Mouse (Mus musculus) midbrain, embryonic 11.5 days (tissue): Measurements from ENCODE around the gene Mmp11. TPM values are rescaled to one million over a fixed set of nuclear protein-coding genes. Genes with fewer than 3 reads are reported as not detected.

ENCODE experiments used
- ATAC-seq: fragments of 200-750 bp; cut with Nextera tagmentation; 2 replicates; pipeline ENCODE4 v1.8.0; 2017; ENCODE audit warnings: moderate TSS enrichment, moderate library complexity; ENCODE audit not compliant: low FRiP score
- DNase-seq: peaks from one replicate; pipeline ENCODE4 v3.0.0; 2015; ENCODE audit warnings: low spot score; ENCODE audit errors: missing footprints
- H3K27ac ChIP-seq: fragments of 300-500 bp; sonication (generic); 2 replicates; pipeline ENCODE4 v1.5.1; 2014; ENCODE audit warnings: low read depth, low read length
- H3K27me3 ChIP-seq: fragments of 300-500 bp; sonication (generic); 2 replicates; pipeline ENCODE4 v1.6.1; 2014; ENCODE audit warnings: mild to moderate bottlenecking, low read length, moderate library complexity, mixed read lengths; ENCODE audit not compliant: control insufficient read depth, insufficient read depth
- H3K36me3 ChIP-seq: fragments of 300-500 bp; sonication (generic); 2 replicates; pipeline ENCODE4 v1.6.1; 2014; ENCODE audit warnings: mild to moderate bottlenecking, low read length, moderate library complexity, mixed read lengths; ENCODE audit not compliant: control insufficient read depth, insufficient read depth
- H3K4me1 ChIP-seq: fragments of 300-500 bp; sonication (generic); 2 replicates; pipeline ENCODE4 v1.6.1; 2014; ENCODE audit warnings: low read length; ENCODE audit not compliant: control insufficient read depth, insufficient read depth
- H3K4me2 ChIP-seq: fragments of 300-500 bp; sonication (generic); 2 replicates; pipeline ENCODE4 v1.6.1; 2014; ENCODE audit warnings: mild to moderate bottlenecking, moderate library complexity
- H3K4me3 ChIP-seq: fragments of 300-500 bp; sonication (generic); 2 replicates; pipeline ENCODE4 v1.5.1; 2014; ENCODE audit warnings: low read depth, low read length
- H3K9ac ChIP-seq: fragments of 300-500 bp; sonication (generic); 2 replicates; pipeline ENCODE4 v1.6.1; 2014; ENCODE audit warnings: low read length
- H3K9me3 ChIP-seq: fragments of 300-500 bp; sonication (generic); 2 replicates; pipeline ENCODE4 v1.6.1; 2016; ENCODE audit warnings: low read length; ENCODE audit not compliant: control insufficient read depth
- WGBS: fragments of 180-500 bp; shearing (Covaris S2); extraction: QIAGEN DNeasy Blood & Tissue Kit; methylation state at CpG from one replicate; pipeline ENCODE4 v1.1.7; 2014; 5-methylcytosine and 5-hydroxymethylcytosine counted together
- polyA plus RNA-seq: library from polyadenylated mRNA; unstranded; fragments of >200 nt; fragmentation: Nextera tagmentation; extraction: Ambion mirVana; gene quantifications from 2 replicates; pipeline ENCODE4 v1.2.1, GENCODE M21; 2014

Mmp11 gene
- polyA plus RNA-seq, 1 experiment from 2014 or later = 34.6 TPM

- H3K4me2 ChIP-seq = no peak overlapping the region
- no peaks in the 10 kb centered on the region for H3K36me3 ChIP-seq
- H3K9ac ChIP-seq = no peak overlapping the region
- WGBS = 71% methylated on average over 6 of the region's 6 CpGs
- ATAC-seq = no peak
- H3K9me3 ChIP-seq = no peaks in the 10 kb centered on the region
- no peak overlapping the region for H3K27ac ChIP-seq
- no peaks in the 10 kb centered on the region for H3K27me3 ChIP-seq
- no peak overlapping the region for H3K4me3 ChIP-seq
- H3K4me1 ChIP-seq = peaks cover 9% of the 10 kb centered on the region; the same call in 1 of the 2 replicates
- DNase-seq = peak; percentile 62
Observed at GRCm38 (mm10) chr10:75880771-75881577, 55.3 kb downstream of the Mmp11 start.

GRCm38 (mm10) chr10:75880351-75880750 is 55.9 kb downstream of the Mmp11 start:
- Histone ChIP-seq H3K4me3 (no peak overlapping the region), H3K4me2 (no peak overlapping the region), H3K9me3 (no peaks in the 10 kb centered on the region), H3K27me3 (no peaks in the 10 kb centered on the region), H3K4me1 (peaks cover 9% of the 10 kb centered on the region; the same call in 1 of the 2 replicates), H3K36me3 (no peaks in the 10 kb centered on the region), H3K9ac (no peak overlapping the region), H3K27ac (no peak overlapping the region)
- 92% methylated on average over 10 of the region's 10 CpGs for WGBS
- DNase-seq (peak; percentile 39), ATAC-seq (no peak)

GRCm38 (mm10) chr10:75878836-75879235 is 57.5 kb downstream of the Mmp11 start:
- Histone ChIP-seq H3K9ac (no peak overlapping the region), H3K9me3 (no peaks in the 10 kb centered on the region), H3K4me3 (no peak overlapping the region), H3K27ac (no peak overlapping the region), H3K36me3 (no peaks in the 10 kb centered on the region), H3K27me3 (no peaks in the 10 kb centered on the region), H3K4me2 (no peak overlapping the region), H3K4me1 (peaks cover 11% of the 10 kb centered on the region; the same call in 1 of the 2 replicates)
- WGBS = 87% methylated on average over 3 of the region's 3 CpGs
- no peak for DNase-seq
- ATAC-seq = no peak

GRCm38 (mm10) chr10:75873543-75874170 is 62.6 kb downstream of the Mmp11 start:
- Histone ChIP-seq H3K9me3 (no peaks in the 10 kb centered on the region), H3K4me2 (peak overlapping the region; percentile 64), H3K9ac (peak overlapping the region; percentile 58), H3K4me1 (peaks cover 11% of the 10 kb centered on the region; the same call in 1 of the 2 replicates), H3K27me3 (no peaks in the 10 kb centered on the region), H3K27ac (peak overlapping the region; percentile 82), H3K36me3 (no peaks in the 10 kb centered on the region), H3K4me3 (peak overlapping the region; percentile 32)
- DNase-seq (peak; percentile 93), ATAC-seq (peak; percentile 26)
- 11% methylated on average over 10 of the region's 10 CpGs for WGBS

Other genes with a start within 250 kb of the Mmp11 start
- gene Cabin1, start 172.2 kb downstream of the Mmp11 start, polyA plus RNA-seq = 28.7 and 31.6 TPM in 2 replicates
- gene Ddt, start 163.1 kb downstream of the Mmp11 start, polyA plus RNA-seq = 89.8 and 94.7 TPM in 2 replicates
- gene Gm20441, start 155.5 kb downstream of the Mmp11 start, polyA plus RNA-seq = not detected in 2 replicates
- 1.0 and 1.2 TPM in 2 replicates for gene Gstt3, start 155.1 kb downstream of the Mmp11 start, polyA plus RNA-seq
- gene Gstt1, start 137.9 kb downstream of the Mmp11 start, polyA plus RNA-seq = 4.9 and 6.1 TPM in 2 replicates
- gene Gstt4, start 114.0 kb downstream of the Mmp11 start, polyA plus RNA-seq = not detected in 2 replicates
- 6.3 and 8.4 TPM in 2 replicates for gene Gstt2, start 99.1 kb downstream of the Mmp11 start, polyA plus RNA-seq
- gene Mif, start 76.3 kb downstream of the Mmp11 start, polyA plus RNA-seq = 1,631 and 1,834 TPM in 2 replicates
- gene Derl3, start 43.1 kb downstream of the Mmp11 start, polyA plus RNA-seq = 0.62 and 1.6 TPM in 2 replicates
- 268 and 274 TPM in 2 replicates for gene Smarcb1, start 14.9 kb downstream of the Mmp11 start, polyA plus RNA-seq
- 5.5 and 6.4 TPM in 2 replicates for gene Chchd10, start 3.4 kb downstream of the Mmp11 start, polyA plus RNA-seq
- 0.48 and 1.5 TPM in 2 replicates for gene Gm867, start 4.2 kb upstream of the Mmp11 start, polyA plus RNA-seq
- 0.47 and 0.70 TPM in 2 replicates for gene Vpreb3, start 6.6 kb upstream of the Mmp11 start, polyA plus RNA-seq
- 0.06 and 0.11 TPM in 2 replicates for gene Gm5134, start 18.0 kb upstream of the Mmp11 start, polyA plus RNA-seq
- 33.2 and 34.3 TPM in 2 replicates for gene Zfp280b, start 96.2 kb upstream of the Mmp11 start, polyA plus RNA-seq
- not detected in 2 replicates for gene Slc5a4b, start 174.5 kb upstream of the Mmp11 start, polyA plus RNA-seq
- gene Slc5a4a, start 211.0 kb upstream of the Mmp11 start, polyA plus RNA-seq = not detected in 2 replicates